Mouse (Mus musculus) embryonic fibroblast, embryonic 13.5 days (primary cell): ENCODE measurements around the gene Nabp1.

Source experiments
- CTCF ChIP-seq: IDR thresholded peaks from 2 replicates; pipeline ENCODE4 v1.5.1; 2011; ENCODE audit warnings: mild to moderate bottlenecking, control low read depth, low read length, moderate library complexity, borderline replicate concordance; ENCODE audit not compliant: insufficient read depth
- POLR2A ChIP-seq: IDR thresholded peaks from 2 replicates; pipeline ENCODE4 v1.6.1; 2011; ENCODE audit warnings: low read depth, mild to moderate bottlenecking, control low read depth, low read length, moderate library complexity

GRCm38 (mm10) chr1:51480386-51480785, 2.2 kb upstream of the Nabp1 start:
- no peak for TF ChIP-seq CTCF
- TF ChIP-seq POLR2A: no peak
